Mouse (Mus musculus): ENCODE data around the gene Zfp217.

DNA sequence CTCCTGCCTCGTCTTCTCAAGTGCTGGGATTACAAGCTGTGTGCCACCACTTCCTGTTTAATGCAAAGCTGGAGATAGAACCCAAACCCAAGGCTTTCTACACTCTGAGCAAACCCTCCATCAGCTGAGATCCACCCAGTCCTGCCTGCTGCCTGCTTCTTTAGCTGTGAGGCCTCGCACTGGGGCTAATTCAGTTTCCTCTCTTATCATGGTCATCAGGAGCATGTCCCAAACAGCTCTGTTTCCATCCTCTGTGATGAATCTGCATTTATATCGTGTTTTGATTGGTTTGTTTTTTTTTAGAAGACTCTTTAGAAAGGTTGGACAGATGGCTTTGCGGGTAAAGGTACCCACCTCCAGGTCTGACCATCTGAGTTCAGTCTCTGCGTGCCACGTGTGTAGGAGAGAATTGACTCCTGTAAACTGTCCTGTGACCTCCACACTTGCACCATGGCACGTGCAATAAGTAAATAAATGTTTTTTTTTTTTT lies 27.8 kb upstream of the Zfp217 start:
- TF ChIP-seq CTCF (IDR thresholded peaks at IDR 0.05; ENCODE audit: borderline replicate concordance, control insufficient read depth, extremely low read depth, insufficient read depth, low read length, poor library complexity) (no peak), POLR2A (IDR thresholded peaks at IDR 0.05; ENCODE audit: control insufficient read depth, extremely low read depth, insufficient read depth, low read length, poor library complexity) (no peak)
